Mouse (Mus musculus) heart, adult 2 months (tissue): ENCODE data around the gene Vps72. TPM values are rescaled to one million over a fixed set of nuclear protein-coding genes. Genes with fewer than 3 reads are reported as not detected.
A peak's percentile ranks its signal among the peaks of the same experiment; 100 is the strongest.

Experiments
- DNase-seq, 2 experiments: peaks; one replicate each; pipeline ENCODE4 v3.0.0; 2021
- H3K27ac ChIP-seq: fragments of 200-600 bp; 2 replicates; pipeline ENCODE4 v1.8.1; 2022
- H3K27me3 ChIP-seq: fragments of 200-500 bp; 2 replicates; pipeline ENCODE4 v1.6.1; 2012; ENCODE audit warnings: mild to moderate bottlenecking, low read length, inconsistent platforms, mixed read lengths; ENCODE audit not compliant: control insufficient read depth, insufficient read depth
- H3K36me3 ChIP-seq: fragments of 200-500 bp; 2 replicates; pipeline ENCODE4 v1.6.1; 2012; ENCODE audit warnings: low read length, inconsistent platforms; ENCODE audit not compliant: control insufficient read depth, insufficient read depth
- H3K4me1 ChIP-seq: fragments of 200-500 bp; 2 replicates; pipeline ENCODE4 v1.6.1; 2011; ENCODE audit warnings: low read length; ENCODE audit not compliant: control insufficient read depth, insufficient read depth
- H3K4me3 ChIP-seq: fragments of 200-600 bp; 2 replicates; pipeline ENCODE4 v1.8.1; 2022
- H3K79me2 ChIP-seq: fragments of 200-500 bp; replicated peaks from 2 replicates; pipeline ENCODE4 v1.6.1; 2012; ENCODE audit warnings: mild to moderate bottlenecking, inconsistent platforms, low read length, moderate library complexity, mixed read lengths; ENCODE audit not compliant: control insufficient read depth, insufficient read depth
- H3K9ac ChIP-seq: fragments of 200-500 bp; 2 replicates; pipeline ENCODE4 v1.6.1; 2012; ENCODE audit warnings: low read depth, mild to moderate bottlenecking, control low read depth, inconsistent platforms, low read length, mixed read lengths
- CTCF ChIP-seq: fragments of 200-600 bp; IDR thresholded peaks from 2 replicates; pipeline ENCODE4 v1.8.1; 2022; ENCODE audit warnings: antibody characterized with exemption, mild to moderate bottlenecking, moderate library complexity
- EP300 ChIP-seq: fragments of 200-500 bp; IDR thresholded peaks from 2 replicates; pipeline ENCODE4 v1.6.1; 2011; ENCODE audit warnings: low read depth, low read length, control low read depth; ENCODE audit not compliant: insufficient read depth
- POLR2A ChIP-seq: fragments of 200-500 bp; IDR thresholded peaks from 2 replicates; pipeline ENCODE4 v1.6.1; 2011; ENCODE audit warnings: mild to moderate bottlenecking, low read depth, low read length, control low read depth; ENCODE audit not compliant: insufficient read depth
- WGBS: fragments of 180-500 bp; shearing (Covaris S2); methylation state at CpG from one replicate; pipeline ENCODE4 v1.1.7; 2018; 5-methylcytosine and 5-hydroxymethylcytosine counted together
- intact Hi-C: fragments of 180-260 bp; cut with DNase I; formaldehyde crosslinking; loops from one replicate; pipeline ENCODE4 v1.15.1; 2025
- long read RNA-seq: library from polyadenylated mRNA; stranded (forward); transcript quantifications from one replicate; pipeline ENCODE4 v2.0.0, GENCODE M21; 2021
- polyA plus RNA-seq: library from polyadenylated mRNA; depleted of rRNA; stranded (reverse); fragments of >200 nt; gene quantifications from 2 replicates; pipeline ENCODE4 v1.2.3, GENCODE M21; 2012; rRNA removed
- total RNA-seq, 2 experiments: library from RNA; stranded (reverse); gene quantifications; 2 replicates each; pipeline ENCODE4 v1.2.3; 2021

Vps72 gene
- total RNA-seq (10 to 100 TPM; 31.8 to 36.5 TPM), polyA plus RNA-seq (34.5 and 39.2 TPM in 2 replicates)
- long read RNA-seq, transcript Vps72-201 (6 exons, 1,456 nt): major isoform, 29 of 34 reads
- long read RNA-seq, partial matches to known transcripts: 4 of 34 reads
- long read RNA-seq, other reads (novel, unspliced or antisense): 1 of 34 reads

- Histone ChIP-seq H3K27me3 (no peaks in the 10 kb centered on the region), H3K36me3 (peaks cover 2% of the 10 kb centered on the region; the same call in 1 of the 2 replicates), H3K9ac (peak within 1 kb of the TSS; percentile 79), H3K27ac (peak within 1 kb of the TSS; percentile 91), H3K79me2 (no peaks in the 10 kb centered on the region), H3K4me3 (peak within 1 kb of the TSS; percentile 74), H3K4me1 (peaks cover 1% of the 10 kb centered on the region; the same call in 1 of the 2 replicates)
- 1% methylated on average over 54 of the region's 54 CpGs for WGBS
- peak; percentile 93 to 94 for DNase-seq
- peak; percentile 87 for TF ChIP-seq POLR2A
- TF ChIP-seq CTCF: no peak
- peak; percentile 70 for TF ChIP-seq EP300
- intact Hi-C loops: loop anchor here (2.0 kb wide), 1 partner anchor 22 kb away; no protein-coding TSS in a partner anchor
Measured at GRCm38 (mm10) chr3:95110911-95111726, at the start of gene Vps72. TSS of gene Vps72 (plus strand) at chr3:95111022.

GRCm38 (mm10) chr3:95063741-95064140 is 47.1 kb upstream of the Vps72 start:
- intact Hi-C loops: no loop called here
- Histone ChIP-seq H3K4me1 (no peaks in the 10 kb centered on the region), H3K27me3 (no peaks in the 10 kb centered on the region), H3K4me3 (no peak overlapping the region), H3K79me2 (no peaks in the 10 kb centered on the region), H3K9ac (no peak overlapping the region), H3K36me3 (no peaks in the 10 kb centered on the region), H3K27ac (no peak overlapping the region)
- TF ChIP-seq POLR2A (no peak), EP300 (no peak), CTCF (no peak)
- 97% methylated on average over 4 of the region's 4 CpGs for WGBS
- no peak for DNase-seq

- Histone ChIP-seq H3K4me3 (no peak overlapping the region), H3K79me2 (no peaks in the 10 kb centered on the region), H3K4me1 (no peaks in the 10 kb centered on the region), H3K27me3 (no peaks in the 10 kb centered on the region), H3K9ac (no peak overlapping the region), H3K27ac (no peak overlapping the region), H3K36me3 (no peaks in the 10 kb centered on the region)
- 100% methylated on average over 1 of the region's 1 CpGs for WGBS
- no peak for DNase-seq
- TF ChIP-seq CTCF (no peak), EP300 (no peak), POLR2A (no peak)
- intact Hi-C loops: no loop called here
Measured at GRCm38 (mm10) chr3:95065553-95065952, 45.3 kb upstream of the Vps72 start.

- 78% methylated on average over 6 of the region's 6 CpGs for WGBS
- H3K27ac ChIP-seq: no peak overlapping the region; the same call in 1 of the 2 replicates
Measured at GRCm38 (mm10) chr3:95066095-95066494, 44.7 kb upstream of the Vps72 start.

GRCm38 (mm10) chr3:95066570-95066969 is 44.3 kb upstream of the Vps72 start:
- Histone ChIP-seq H3K79me2 (no peaks in the 10 kb centered on the region), H3K27me3 (no peaks in the 10 kb centered on the region), H3K36me3 (no peaks in the 10 kb centered on the region), H3K27ac (no peak overlapping the region), H3K4me3 (no peak overlapping the region), H3K4me1 (no peaks in the 10 kb centered on the region), H3K9ac (no peak overlapping the region)
- intact Hi-C loops: no loop called here
- DNase-seq: peak in 1 of 2 experiments; percentile 44
- TF ChIP-seq CTCF: no peak
- no peak for TF ChIP-seq EP300
- 70% methylated on average over 11 of the region's 11 CpGs for WGBS

More at GRCm38 (mm10) chr3:95066095-95066494, 44.7 kb upstream of the Vps72 start:
- H3K27me3 ChIP-seq: no peaks in the 10 kb centered on the region
- DNase-seq: no peak
- intact Hi-C loops: no loop called here
- no peaks in the 10 kb centered on the region for H3K4me1 ChIP-seq
- no peaks in the 10 kb centered on the region for H3K79me2 ChIP-seq
- no peak for TF ChIP-seq POLR2A
- no peak for TF ChIP-seq CTCF
- no peak for TF ChIP-seq EP300
- no peaks in the 10 kb centered on the region for H3K36me3 ChIP-seq
- no peak overlapping the region for H3K9ac ChIP-seq
- no peak overlapping the region for H3K4me3 ChIP-seq

- no peak overlapping the region for H3K27ac ChIP-seq
- peaks cover 2% of the 10 kb centered on the region for H3K36me3 ChIP-seq
- no peaks in the 10 kb centered on the region for H3K79me2 ChIP-seq
- WGBS: 85% methylated on average over 2 of the region's 2 CpGs
- TF ChIP-seq CTCF: peak; percentile 13; the same call in 1 of the 2 replicates
- TF ChIP-seq POLR2A: no peak
- no peak overlapping the region for H3K4me3 ChIP-seq
- intact Hi-C loops: no loop called here
- H3K4me1 ChIP-seq: no peaks in the 10 kb centered on the region
- no peak for DNase-seq
- H3K27me3 ChIP-seq: no peaks in the 10 kb centered on the region
- no peak overlapping the region for H3K9ac ChIP-seq
Measured at GRCm38 (mm10) chr3:95071606-95072005, 39.2 kb upstream of the Vps72 start.
